Mouse (Mus musculus): Measurements from ENCODE around the gene Cstb. TPM values are rescaled to one million over a fixed set of nuclear protein-coding genes. Genes with fewer than 3 reads are reported as not detected.
A peak's percentile ranks its signal among the peaks of the same experiment; 100 is the strongest.
"Not testable (repeated sequence)": the region's sequence is repeated elsewhere in the genome, so short reads cannot be mapped to it uniquely, and the experiment has no call there.

Cstb gene
- polyA plus RNA-seq, 1 experiment, result 101 TPM

DNA sequence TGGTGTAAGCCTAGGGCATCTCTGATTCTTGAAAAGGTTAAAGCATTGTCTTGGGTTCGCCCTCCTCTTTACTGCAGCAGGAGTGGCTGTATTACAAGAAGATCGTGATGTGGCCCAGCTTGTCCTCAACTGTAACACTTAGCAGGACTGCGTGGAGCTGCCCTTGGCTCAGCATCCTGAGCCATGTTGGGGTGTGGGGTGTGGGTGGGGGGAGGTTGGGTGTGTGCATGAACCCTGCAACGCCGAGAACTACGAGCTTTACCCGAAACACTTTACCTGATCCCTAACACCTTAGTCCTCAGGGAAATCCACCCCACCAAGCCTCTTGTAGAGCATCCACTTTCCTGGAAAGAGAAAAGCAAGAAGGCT, 12.3 kb upstream of the Cstb start:
- H3K27me3 ChIP-seq (replicated peaks), result no peaks in the 10 kb centered on the region
- peak overlapping the region; percentile 97 for H3K4me3 ChIP-seq (replicated peaks)

DNA sequence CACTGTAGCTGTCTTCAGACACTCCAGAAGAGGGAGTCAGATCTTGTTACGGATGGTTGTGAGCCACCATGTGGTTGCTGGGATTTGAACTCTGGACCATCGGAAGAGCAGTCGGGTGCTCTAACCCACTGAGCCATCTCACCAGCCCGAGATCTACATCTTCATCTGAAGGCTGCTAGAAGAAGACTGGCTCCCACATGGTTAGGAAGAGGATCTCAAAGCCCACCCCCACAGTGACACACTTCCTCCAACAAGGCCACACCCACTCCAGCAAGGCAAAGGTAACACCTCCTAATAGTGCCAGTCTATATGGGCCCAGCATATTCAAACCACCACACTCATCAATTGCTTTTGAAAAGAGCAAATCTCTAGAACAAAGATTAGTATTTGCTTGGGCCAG, 10.5 kb upstream of the Cstb start:
- H3K4me1 ChIP-seq, result peaks cover 43% of the 10 kb centered on the region
- H3K36me3 ChIP-seq (replicated peaks; ENCODE audit: low read length), result peaks cover 15% of the 10 kb centered on the region
- not testable (repeated sequence) for H3K4me3 ChIP-seq (replicated peaks); H3K27me3 ChIP-seq (replicated peaks); H3K9me3 ChIP-seq

More for the DNA sequence above, 12.3 kb upstream of the Cstb start:
- Histone ChIP-seq H3K9me3 (no peaks in the 10 kb centered on the region), H3K4me1 (peaks cover 48% of the 10 kb centered on the region), H3K36me3 (replicated peaks; ENCODE audit: low read length) (peaks cover 33% of the 10 kb centered on the region)
- TF ChIP-seq GATA1 (IDR thresholded peaks at IDR 0.05; ENCODE audit: borderline replicate concordance, low read length) (no peak), FLI1 (IDR thresholded peaks at IDR 0.05; ENCODE audit: low read length) (no peak)

DNA sequence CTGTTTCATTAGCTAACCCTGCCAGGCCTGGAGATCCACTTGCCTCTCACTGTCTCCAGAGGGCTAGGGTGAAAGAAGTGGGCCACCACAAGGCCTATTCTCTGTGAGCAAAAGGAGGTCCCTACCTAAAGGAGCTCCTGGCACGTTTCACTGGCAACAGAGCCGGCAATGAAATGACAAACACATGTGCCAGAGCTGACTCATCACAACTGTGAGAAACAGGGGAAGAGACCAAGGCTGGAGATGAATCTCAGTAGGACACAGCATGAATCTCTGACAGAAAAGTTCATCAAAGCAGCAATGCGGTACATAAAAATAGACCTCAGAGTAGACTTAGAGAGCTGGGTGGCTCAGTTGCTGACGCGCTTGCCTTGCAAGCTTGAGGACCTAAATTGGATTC, 7.6 kb upstream of the Cstb start:
- Histone ChIP-seq H3K4me3 (replicated peaks) (no peak overlapping the region), H3K36me3 (replicated peaks; ENCODE audit: low read length) (no peaks in the 10 kb centered on the region), H3K4me1 (peaks cover 51% of the 10 kb centered on the region), H3K27me3 (replicated peaks) (no peaks in the 10 kb centered on the region), H3K9me3 (no peaks in the 10 kb centered on the region)
- TF ChIP-seq GATA1 (IDR thresholded peaks at IDR 0.05; ENCODE audit: borderline replicate concordance, low read length), result no peak
- TF ChIP-seq FLI1 (IDR thresholded peaks at IDR 0.05; ENCODE audit: low read length), result no peak

- TF ChIP-seq GATA1 (IDR thresholded peaks at IDR 0.05; ENCODE audit: borderline replicate concordance, low read length) (no peak), FLI1 (IDR thresholded peaks at IDR 0.05; ENCODE audit: low read length) (no peak)
- Histone ChIP-seq H3K4me1 (peaks cover 52% of the 10 kb centered on the region), H3K9me3 (no peaks in the 10 kb centered on the region), H3K27me3 (replicated peaks) (no peaks in the 10 kb centered on the region), H3K36me3 (replicated peaks; ENCODE audit: low read length) (no peaks in the 10 kb centered on the region), H3K4me3 (replicated peaks) (no peak overlapping the region)
Observed at GRCm38 (mm10) chr10:78418791-78419190, 6.7 kb upstream of the Cstb start.

DNA sequence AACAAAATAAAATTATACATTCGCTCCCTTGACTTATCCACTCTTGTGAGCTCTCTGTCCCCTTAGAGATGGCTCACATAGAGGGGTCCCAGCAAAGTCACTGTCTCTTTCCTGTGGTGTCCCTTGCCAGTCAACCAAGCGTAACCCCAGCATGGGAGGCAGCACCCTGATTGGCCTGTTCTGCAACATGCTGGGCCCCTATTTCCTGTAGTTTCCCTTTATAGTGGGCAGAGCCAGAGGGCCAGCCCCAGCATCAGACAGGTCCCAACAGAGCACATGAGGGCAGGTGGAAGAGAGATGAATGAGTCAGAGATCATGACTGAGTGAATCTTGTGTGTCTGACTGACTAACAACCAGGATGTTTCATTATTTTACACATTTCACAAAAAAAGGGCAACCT, 4.5 kb upstream of the Cstb start:
- H3K27me3 ChIP-seq (replicated peaks), result no peaks in the 10 kb centered on the region
- no peak overlapping the region for H3K4me3 ChIP-seq (replicated peaks)
- H3K9me3 ChIP-seq, result no peaks in the 10 kb centered on the region
- TF ChIP-seq GATA1 (IDR thresholded peaks at IDR 0.05; ENCODE audit: borderline replicate concordance, low read length) (no peak), FLI1 (IDR thresholded peaks at IDR 0.05; ENCODE audit: low read length) (no peak)
- peaks cover 61% of the 10 kb centered on the region for H3K4me1 ChIP-seq
- H3K36me3 ChIP-seq (replicated peaks; ENCODE audit: low read length), result no peaks in the 10 kb centered on the region

GRCm38 (mm10) chr10:78422614-78423013, 2.9 kb upstream of the Cstb start:
- Histone ChIP-seq H3K36me3 (replicated peaks; ENCODE audit: low read length) (peaks cover 13% of the 10 kb centered on the region), H3K4me3 (replicated peaks) (peak overlapping the region; percentile 5), H3K4me1 (peaks cover 66% of the 10 kb centered on the region), H3K27me3 (replicated peaks) (no peaks in the 10 kb centered on the region), H3K9me3 (no peaks in the 10 kb centered on the region)
- TF ChIP-seq GATA1 (IDR thresholded peaks at IDR 0.05; ENCODE audit: borderline replicate concordance, low read length) (no peak), FLI1 (IDR thresholded peaks at IDR 0.05; ENCODE audit: low read length) (no peak)

DNA sequence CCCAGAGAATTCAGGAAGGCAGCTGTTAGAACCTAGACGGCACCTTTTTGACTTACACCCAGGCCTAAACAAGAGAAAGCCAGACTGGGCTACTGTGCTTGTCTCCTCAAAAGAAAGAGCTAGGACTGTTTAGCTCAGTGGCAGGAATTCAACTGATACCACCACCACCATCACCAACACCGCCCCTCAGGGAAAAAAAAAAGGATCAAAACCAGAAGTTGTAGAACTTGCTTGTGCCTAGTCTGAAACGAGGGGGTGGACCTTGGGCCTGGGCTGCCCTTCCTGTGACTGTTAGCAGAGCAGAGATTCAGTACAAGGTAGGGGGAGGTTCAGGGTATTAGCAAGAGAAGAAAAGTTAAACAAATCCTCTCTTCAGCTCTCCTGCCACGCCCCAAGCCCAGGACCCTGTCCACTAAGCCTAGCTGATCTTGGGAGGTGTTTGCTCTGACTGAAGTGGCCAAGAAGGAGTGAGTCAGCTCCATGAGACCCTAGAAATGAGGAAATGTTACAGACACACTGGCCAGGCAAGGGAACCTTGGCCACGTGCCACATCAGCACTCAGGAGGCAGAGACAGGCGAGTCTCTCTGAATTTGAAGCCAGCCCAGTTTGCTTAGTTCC, 757 bp downstream of the Cstb start:
- peaks cover 68% of the 10 kb centered on the region for H3K4me1 ChIP-seq
- H3K27me3 ChIP-seq (replicated peaks), result peaks cover 2% of the 10 kb centered on the region
- H3K9me3 ChIP-seq, result no peaks in the 10 kb centered on the region
- no peak for TF ChIP-seq GATA1 (IDR thresholded peaks at IDR 0.05; ENCODE audit: borderline replicate concordance, low read length)
- no peak for TF ChIP-seq FLI1 (IDR thresholded peaks at IDR 0.05; ENCODE audit: low read length)
- peak overlapping the region; percentile 99 for H3K4me3 ChIP-seq (replicated peaks)
- H3K36me3 ChIP-seq (replicated peaks; ENCODE audit: low read length), result peaks cover 30% of the 10 kb centered on the region

DNA sequence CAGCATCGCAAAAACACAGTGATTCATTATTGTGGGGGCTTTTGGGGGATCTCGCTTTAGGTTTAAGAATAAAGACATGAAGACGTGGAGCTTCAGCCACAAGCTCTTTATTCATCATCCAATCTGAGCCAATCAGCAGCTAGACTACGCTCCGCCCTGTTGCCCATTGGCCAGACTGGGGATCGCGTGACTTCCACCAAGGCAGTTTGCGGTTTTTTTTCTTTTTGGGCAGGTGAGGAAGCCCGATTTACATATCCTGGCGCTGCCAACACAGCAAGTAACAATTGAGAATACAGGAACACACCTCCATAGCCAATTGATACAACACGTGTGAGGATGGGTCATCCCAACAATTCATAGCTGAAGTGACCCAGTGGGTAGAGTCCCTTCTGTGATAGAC, 2.6 kb downstream of the Cstb start:
- TF ChIP-seq FLI1 (IDR thresholded peaks at IDR 0.05; ENCODE audit: low read length), result no peak
- no peak for TF ChIP-seq GATA1 (IDR thresholded peaks at IDR 0.05; ENCODE audit: borderline replicate concordance, low read length)
- Histone ChIP-seq H3K4me1 (peaks cover 53% of the 10 kb centered on the region), H3K9me3 (no peaks in the 10 kb centered on the region), H3K36me3 (replicated peaks; ENCODE audit: low read length) (peaks cover 30% of the 10 kb centered on the region), H3K27me3 (replicated peaks) (peaks cover 17% of the 10 kb centered on the region), H3K4me3 (replicated peaks) (no peak overlapping the region)

GRCm38 (mm10) chr10:78429180-78429579, 3.7 kb downstream of the Cstb start:
- Histone ChIP-seq H3K4me1 (peaks cover 48% of the 10 kb centered on the region), H3K4me3 (replicated peaks) (peak overlapping the region; percentile 60), H3K9me3 (no peaks in the 10 kb centered on the region), H3K27me3 (replicated peaks) (peaks cover 23% of the 10 kb centered on the region), H3K36me3 (replicated peaks; ENCODE audit: low read length) (peaks cover 30% of the 10 kb centered on the region)
- no peak for TF ChIP-seq FLI1 (IDR thresholded peaks at IDR 0.05; ENCODE audit: low read length)
- TF ChIP-seq GATA1 (IDR thresholded peaks at IDR 0.05; ENCODE audit: borderline replicate concordance, low read length), result no peak

- peaks cover 30% of the 10 kb centered on the region for H3K36me3 ChIP-seq (replicated peaks; ENCODE audit: low read length)
- TF ChIP-seq GATA1 (IDR thresholded peaks at IDR 0.05; ENCODE audit: borderline replicate concordance, low read length) (no peak), FLI1 (IDR thresholded peaks at IDR 0.05; ENCODE audit: low read length) (no peak)
- no peak overlapping the region for H3K4me3 ChIP-seq (replicated peaks)
- H3K4me1 ChIP-seq, result peaks cover 42% of the 10 kb centered on the region
- H3K9me3 ChIP-seq, result no peaks in the 10 kb centered on the region
- H3K27me3 ChIP-seq (replicated peaks), result peaks cover 29% of the 10 kb centered on the region
Observed at GRCm38 (mm10) chr10:78429776-78430175, 4.3 kb downstream of the Cstb start.

DNA sequence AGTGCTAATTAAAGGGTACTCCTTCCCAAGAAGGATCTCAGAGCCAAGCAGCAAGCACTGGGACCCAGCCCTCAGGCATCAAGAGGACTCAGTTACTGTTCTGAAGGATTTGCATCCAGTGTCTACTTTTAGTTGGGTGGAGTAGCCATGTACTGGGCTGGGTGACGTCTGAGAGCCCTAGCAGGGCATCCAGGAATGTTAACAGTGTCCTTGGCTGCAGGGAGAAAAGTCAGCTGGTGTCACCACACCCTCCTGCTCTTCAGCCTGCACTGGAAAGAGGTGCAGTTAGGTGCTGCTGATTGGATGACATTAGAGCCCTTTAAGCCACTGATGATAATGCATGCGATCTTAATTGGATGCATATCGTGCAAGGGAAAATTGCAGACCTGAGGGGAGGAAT, 7.4 kb downstream of the Cstb start:
- H3K36me3 ChIP-seq (replicated peaks; ENCODE audit: low read length), result peaks cover 17% of the 10 kb centered on the region
- TF ChIP-seq FLI1 (IDR thresholded peaks at IDR 0.05; ENCODE audit: low read length), result no peak
- peaks cover 29% of the 10 kb centered on the region for H3K4me1 ChIP-seq
- H3K9me3 ChIP-seq, result no peaks in the 10 kb centered on the region
- peaks cover 41% of the 10 kb centered on the region for H3K27me3 ChIP-seq (replicated peaks)
- no peak overlapping the region for H3K4me3 ChIP-seq (replicated peaks)
